Mouse (Mus musculus): ENCODE results near the gene Ccdc85c.

Gene Ccdc85c

GRCm38 (mm10) chr12:108240401-108240890, 34.8 kb downstream of the Ccdc85c start:
- in situ Hi-C loops (cut with MboI, MseI), result no loop called here

- in situ Hi-C loops (cut with MboI, MseI), result no loop called here
These were observed 35.8 kb downstream of the Ccdc85c start for GRCm38 (mm10) chr12:108239441-108239840.

GRCm38 (mm10) chr12:108238395-108239035, 36.7 kb downstream of the Ccdc85c start:
- in situ Hi-C loops (cut with MboI, MseI), result no loop called here

GRCm38 (mm10) chr12:108237300-108238006, 37.8 kb downstream of the Ccdc85c start:
- in situ Hi-C loops (cut with MboI, MseI), result no loop called here

- in situ Hi-C loops (cut with MboI, MseI), result no loop called here
These were observed 39.2 kb downstream of the Ccdc85c start for GRCm38 (mm10) chr12:108235976-108236555.

- in situ Hi-C loops (cut with MboI, MseI), result no loop called here
These were observed 40.2 kb downstream of the Ccdc85c start for GRCm38 (mm10) chr12:108234832-108235602.

GRCm38 (mm10) chr12:108233736-108234135, 41.5 kb downstream of the Ccdc85c start:
- in situ Hi-C loops (cut with MboI, MseI), result no loop called here

GRCm38 (mm10) chr12:108231901-108232300, 43.3 kb downstream of the Ccdc85c start:
- in situ Hi-C loops (cut with MboI, MseI), result no loop called here

GRCm38 (mm10) chr12:108230821-108231794, 44.1 kb downstream of the Ccdc85c start:
- in situ Hi-C loops (cut with MboI, MseI), result no loop called here

GRCm38 (mm10) chr12:108230077-108230476, 45.1 kb downstream of the Ccdc85c start:
- in situ Hi-C loops (cut with MboI, MseI), result no loop called here

- in situ Hi-C loops (cut with MboI, MseI), result no loop called here
These were observed 47.7 kb downstream of the Ccdc85c start for GRCm38 (mm10) chr12:108227527-108227926.

GRCm38 (mm10) chr12:108226941-108227340, 48.3 kb downstream of the Ccdc85c start:
- in situ Hi-C loops (cut with MboI, MseI), result no loop called here

- in situ Hi-C loops (cut with MboI, MseI), result no loop called here
These were observed 49.0 kb downstream of the Ccdc85c start for GRCm38 (mm10) chr12:108226216-108226615.

GRCm38 (mm10) chr12:108225781-108226180, 49.4 kb downstream of the Ccdc85c start:
- in situ Hi-C loops (cut with MboI, MseI), result no loop called here

- in situ Hi-C loops (cut with MboI, MseI), result no loop called here
These were observed 51.9 kb downstream of the Ccdc85c start for GRCm38 (mm10) chr12:108223357-108223756.

- in situ Hi-C loops (cut with MboI, MseI), result no loop called here
These were observed 53.5 kb downstream of the Ccdc85c start for GRCm38 (mm10) chr12:108221712-108222111.

GRCm38 (mm10) chr12:108221206-108221605, 54.0 kb downstream of the Ccdc85c start:
- in situ Hi-C loops (cut with MboI, MseI), result no loop called here

GRCm38 (mm10) chr12:108220621-108221020, 54.6 kb downstream of the Ccdc85c start:
- in situ Hi-C loops (cut with MboI, MseI), result no loop called here

- in situ Hi-C loops (cut with MboI, MseI), result no loop called here
These were observed 55.2 kb downstream of the Ccdc85c start for GRCm38 (mm10) chr12:108219825-108220616.

- in situ Hi-C loops (cut with MboI, MseI), result no loop called here
These were observed 56.1 kb downstream of the Ccdc85c start for GRCm38 (mm10) chr12:108219163-108219562.

Measured in T-helper 2 cell (primary cell).